Mouse (Mus musculus) left cerebral cortex, postnatal 10 days (tissue): Measurements from ENCODE around the gene Proz. TPM values are rescaled to one million over a fixed set of nuclear protein-coding genes. Genes with fewer than 3 reads are reported as not detected.
"Not testable (repeated sequence)": the region's sequence is repeated elsewhere in the genome, so short reads cannot be mapped to it uniquely, and the experiment has no call there.

Experiments
- DNase-seq, 2 experiments: peaks; one replicate each; pipeline ENCODE4 v3.0.0; 2021 to 2022; ENCODE audit warnings: low spot score in 2 of 2, mixed read lengths in 1 of 2; ENCODE audit errors: extremely low spot score in 1 of 2
- intact Hi-C: fragments of 180-260 bp; cut with DNase I; formaldehyde crosslinking; loops from one replicate; pipeline ENCODE4 v1.15.1; 2025
- total RNA-seq, 2 experiments: library from RNA; stranded (reverse); gene quantifications; 2 replicates each; pipeline ENCODE4 v1.2.3; 2021

Proz gene
- not detected for total RNA-seq

- intact Hi-C loops, result no loop called here
- no peak for DNase-seq
These were observed at the start of gene Proz for GRCm38 (mm10) chr8:13060441-13061150. Gene Proz (plus strand): TSS chr8:13060914.

- intact Hi-C loops, result loop anchor here (5.0 kb wide), 1 partner anchor 53 kb away; no protein-coding TSS in a partner anchor
- DNase-seq, result no peak
These were observed 41.2 kb upstream of the Proz start for GRCm38 (mm10) chr8:13019560-13019959.

GRCm38 (mm10) chr8:13021830-13022229 is 38.9 kb upstream of the Proz start:
- intact Hi-C loops, result no loop called here
- no peak for DNase-seq

GRCm38 (mm10) chr8:13025487-13026224 is 35.1 kb upstream of the Proz start, which contains the start of gene F7:
Gene F7 (plus strand): TSS chr8:13026034.
- intact Hi-C loops, result no loop called here
- DNase-seq, result no peak

GRCm38 (mm10) chr8:13027615-13028014 is 33.1 kb upstream of the Proz start:
- intact Hi-C loops, result no loop called here
- no peak for DNase-seq

GRCm38 (mm10) chr8:13028482-13028881 is 32.2 kb upstream of the Proz start:
- intact Hi-C loops, result no loop called here
- DNase-seq, result peak in 1 of 2 experiments; percentile 20

GRCm38 (mm10) chr8:13036346-13036812 is 24.3 kb upstream of the Proz start:
- intact Hi-C loops, result no loop called here

GRCm38 (mm10) chr8:13037015-13037414 is 23.7 kb upstream of the Proz start, which contains the start of gene F10:
Gene F10 (plus strand): TSS chr8:13037308.
- intact Hi-C loops, result no loop called here
- DNase-seq, result no peak

More at GRCm38 (mm10) chr8:13036346-13036812, 24.3 kb upstream of the Proz start:
- peak in 1 of 2 experiments; percentile 24 for DNase-seq

GRCm38 (mm10) chr8:13037569-13037968 is 23.1 kb upstream of the Proz start:
- no peak for DNase-seq

GRCm38 (mm10) chr8:13039054-13039453 is 21.7 kb upstream of the Proz start:
- no peak for DNase-seq
- intact Hi-C loops, result no loop called here

More at GRCm38 (mm10) chr8:13037569-13037968, 23.1 kb upstream of the Proz start:
- intact Hi-C loops, result no loop called here

- no peak for DNase-seq
- intact Hi-C loops, result no loop called here
These were observed 19.3 kb upstream of the Proz start for GRCm38 (mm10) chr8:13041459-13041858.

GRCm38 (mm10) chr8:13047652-13048051 is 13.1 kb upstream of the Proz start:
- no peak for DNase-seq
- intact Hi-C loops, result no loop called here

GRCm38 (mm10) chr8:13050550-13050949 is 10.2 kb upstream of the Proz start:
- intact Hi-C loops, result no loop called here

GRCm38 (mm10) chr8:13057351-13057750 is 3.4 kb upstream of the Proz start:
- DNase-seq, result no peak
- intact Hi-C loops, result no loop called here

More at GRCm38 (mm10) chr8:13050550-13050949, 10.2 kb upstream of the Proz start:
- DNase-seq, result no peak

- intact Hi-C loops, result no loop called here
- DNase-seq, result no peak
These were observed 2.4 kb downstream of the Proz start for GRCm38 (mm10) chr8:13063112-13063511.

GRCm38 (mm10) chr8:13073255-13073654 is 12.5 kb downstream of the Proz start:
- intact Hi-C loops, result loop anchor here (5.0 kb wide), 1 partner anchor 56 kb away; no protein-coding TSS in a partner anchor

GRCm38 (mm10) chr8:13075044-13075443 is 14.3 kb downstream of the Proz start:
- no peak for DNase-seq
- intact Hi-C loops, result no loop called here

More at GRCm38 (mm10) chr8:13073255-13073654, 12.5 kb downstream of the Proz start:
- DNase-seq, result no peak

GRCm38 (mm10) chr8:13075579-13075978 is 14.9 kb downstream of the Proz start:
- DNase-seq, intact Hi-C loops: not testable (repeated sequence)

GRCm38 (mm10) chr8:13077542-13077941 is 16.8 kb downstream of the Proz start:
- intact Hi-C loops, result no loop called here
- no peak for DNase-seq

- DNase-seq, result peak; percentile 92 to 95
- intact Hi-C loops, result no loop called here
These were observed 44.0 kb downstream of the Proz start for GRCm38 (mm10) chr8:13104691-13105086.
